Mouse (Mus musculus): ENCODE measurements around the gene Slc38a1. TPM values are rescaled to one million over a fixed set of nuclear protein-coding genes. Genes with fewer than 3 reads are reported as not detected.

Gene Slc38a1
- polyA plus RNA-seq, 1 experiment from 2014 or later = 127 TPM

- Histone ChIP-seq H3K9me3 (ENCODE audit: control insufficient read depth, low read length) (no peaks in the 10 kb centered on the region), H3K4me3 (ENCODE audit: low read length) (no peak overlapping the region), H3K27me3 (replicated peaks; ENCODE audit: control insufficient read depth, insufficient read depth, low read length) (no peaks in the 10 kb centered on the region), H3K9ac (ENCODE audit: low read depth, low read length) (no peak overlapping the region), H3K4me2 (ENCODE audit: low read length) (no peak overlapping the region), H3K27ac (ENCODE audit: low read depth, low read length) (no peak overlapping the region), H3K4me1 (ENCODE audit: control insufficient read depth, insufficient read depth, low read depth, low read length) (peaks cover 10% of the 10 kb centered on the region), H3K36me3 (ENCODE audit: control insufficient read depth, insufficient read depth, low read length) (peaks cover 25% of the 10 kb centered on the region)
- WGBS = 85% methylated on average over 7 of the region's 7 CpGs
- ATAC-seq = no peak
Measured at GRCm38 (mm10) chr15:96608671-96609070, 34.0 kb downstream of the Slc38a1 start.

- peaks cover 10% of the 10 kb centered on the region for H3K4me1 ChIP-seq (ENCODE audit: control insufficient read depth, insufficient read depth, low read depth, low read length)
- no peak overlapping the region for H3K4me3 ChIP-seq (ENCODE audit: low read length)
- 87% methylated on average over 5 of the region's 5 CpGs for WGBS
- no peak overlapping the region for H3K4me2 ChIP-seq (ENCODE audit: low read length)
- no peak overlapping the region for H3K27ac ChIP-seq (ENCODE audit: low read depth, low read length)
- H3K36me3 ChIP-seq (ENCODE audit: control insufficient read depth, insufficient read depth, low read length) = peaks cover 14% of the 10 kb centered on the region
- H3K9ac ChIP-seq (ENCODE audit: low read depth, low read length) = no peak overlapping the region
- no peaks in the 10 kb centered on the region for H3K9me3 ChIP-seq (ENCODE audit: control insufficient read depth, low read length)
- H3K27me3 ChIP-seq (replicated peaks; ENCODE audit: control insufficient read depth, insufficient read depth, low read length) = no peaks in the 10 kb centered on the region
- no peak for ATAC-seq
Measured at GRCm38 (mm10) chr15:96607422-96607821, 35.3 kb downstream of the Slc38a1 start.

- H3K4me3 ChIP-seq (ENCODE audit: low read length) = no peak overlapping the region
- WGBS = 43% methylated on average over 10 of the region's 10 CpGs
- H3K9me3 ChIP-seq (ENCODE audit: control insufficient read depth, low read length) = no peaks in the 10 kb centered on the region
- H3K27ac ChIP-seq (ENCODE audit: low read depth, low read length) = peak overlapping the region; percentile 49
- H3K27me3 ChIP-seq (replicated peaks; ENCODE audit: control insufficient read depth, insufficient read depth, low read length) = no peaks in the 10 kb centered on the region
- H3K9ac ChIP-seq (ENCODE audit: low read depth, low read length) = no peak overlapping the region
- H3K4me2 ChIP-seq (ENCODE audit: low read length) = no peak overlapping the region
- peaks cover 2% of the 10 kb centered on the region for H3K36me3 ChIP-seq (ENCODE audit: control insufficient read depth, insufficient read depth, low read length)
- peaks cover 11% of the 10 kb centered on the region for H3K4me1 ChIP-seq (ENCODE audit: control insufficient read depth, insufficient read depth, low read depth, low read length)
- peak; percentile 72 for ATAC-seq
Measured at GRCm38 (mm10) chr15:96604282-96604681, 38.4 kb downstream of the Slc38a1 start.

- Histone ChIP-seq H3K27me3 (replicated peaks; ENCODE audit: control insufficient read depth, insufficient read depth, low read length) (no peaks in the 10 kb centered on the region), H3K4me2 (ENCODE audit: low read length) (no peak overlapping the region; the same call in 1 of the 2 replicates), H3K9me3 (ENCODE audit: control insufficient read depth, low read length) (no peaks in the 10 kb centered on the region), H3K4me3 (ENCODE audit: low read length) (no peak overlapping the region), H3K27ac (ENCODE audit: low read depth, low read length) (peak overlapping the region; percentile 16; the same call in 1 of the 2 replicates), H3K9ac (ENCODE audit: low read depth, low read length) (no peak overlapping the region), H3K4me1 (ENCODE audit: control insufficient read depth, insufficient read depth, low read depth, low read length) (peaks cover 20% of the 10 kb centered on the region), H3K36me3 (ENCODE audit: control insufficient read depth, insufficient read depth, low read length) (no peaks in the 10 kb centered on the region; the same call in 1 of the 2 replicates)
- 72% methylated on average over 16 of the region's 16 CpGs for WGBS
- no peak for ATAC-seq
Measured at GRCm38 (mm10) chr15:96602043-96602442, 40.7 kb downstream of the Slc38a1 start.

GRCm38 (mm10) chr15:96599852-96600781 lies 42.6 kb downstream of the Slc38a1 start:
- peaks cover 20% of the 10 kb centered on the region for H3K4me1 ChIP-seq (ENCODE audit: control insufficient read depth, insufficient read depth, low read depth, low read length)
- ATAC-seq = peak; percentile 84
- WGBS = 57% methylated on average over 21 of the region's 21 CpGs

GRCm38 (mm10) chr15:96598888-96599578 lies 43.7 kb downstream of the Slc38a1 start:
- no peak overlapping the region for H3K9ac ChIP-seq (ENCODE audit: low read depth, low read length)
- no peak overlapping the region; the same call in 1 of the 2 replicates for H3K27ac ChIP-seq (ENCODE audit: low read depth, low read length)
- H3K4me3 ChIP-seq (ENCODE audit: low read length) = no peak overlapping the region
- H3K36me3 ChIP-seq (ENCODE audit: control insufficient read depth, insufficient read depth, low read length) = no peaks in the 10 kb centered on the region
- H3K4me1 ChIP-seq (ENCODE audit: control insufficient read depth, insufficient read depth, low read depth, low read length) = peaks cover 12% of the 10 kb centered on the region
- H3K27me3 ChIP-seq (replicated peaks; ENCODE audit: control insufficient read depth, insufficient read depth, low read length) = no peaks in the 10 kb centered on the region
- ATAC-seq = no peak
- 56% methylated on average over 11 of the region's 11 CpGs for WGBS
- H3K4me2 ChIP-seq (ENCODE audit: low read length) = no peak overlapping the region
- no peaks in the 10 kb centered on the region for H3K9me3 ChIP-seq (ENCODE audit: control insufficient read depth, low read length)

More at GRCm38 (mm10) chr15:96599852-96600781, 42.6 kb downstream of the Slc38a1 start:
- H3K9me3 ChIP-seq (ENCODE audit: control insufficient read depth, low read length) = no peaks in the 10 kb centered on the region
- no peak overlapping the region for H3K9ac ChIP-seq (ENCODE audit: low read depth, low read length)
- H3K4me3 ChIP-seq (ENCODE audit: low read length) = no peak overlapping the region
- H3K36me3 ChIP-seq (ENCODE audit: control insufficient read depth, insufficient read depth, low read length) = no peaks in the 10 kb centered on the region
- no peak overlapping the region for H3K4me2 ChIP-seq (ENCODE audit: low read length)
- H3K27me3 ChIP-seq (replicated peaks; ENCODE audit: control insufficient read depth, insufficient read depth, low read length) = no peaks in the 10 kb centered on the region
- H3K27ac ChIP-seq (ENCODE audit: low read depth, low read length) = 0 out of 2 replicates have a peak overlapping the region, but pooled peaks have one; percentile 6

GRCm38 (mm10) chr15:96597116-96597515 lies 45.6 kb downstream of the Slc38a1 start:
- no peak overlapping the region for H3K27ac ChIP-seq (ENCODE audit: low read depth, low read length)
- H3K4me2 ChIP-seq (ENCODE audit: low read length) = no peak overlapping the region
- H3K27me3 ChIP-seq (replicated peaks; ENCODE audit: control insufficient read depth, insufficient read depth, low read length) = no peaks in the 10 kb centered on the region
- WGBS = 86% methylated on average over 9 of the region's 9 CpGs
- H3K36me3 ChIP-seq (ENCODE audit: control insufficient read depth, insufficient read depth, low read length) = 0 out of 2 replicates have a peak, but pooled peaks cover under 1% of the 10 kb centered on the region
- peaks cover 18% of the 10 kb centered on the region for H3K4me1 ChIP-seq (ENCODE audit: control insufficient read depth, insufficient read depth, low read depth, low read length)
- H3K9ac ChIP-seq (ENCODE audit: low read depth, low read length) = no peak overlapping the region
- no peak for ATAC-seq
- no peaks in the 10 kb centered on the region for H3K9me3 ChIP-seq (ENCODE audit: control insufficient read depth, low read length)
- no peak overlapping the region for H3K4me3 ChIP-seq (ENCODE audit: low read length)

GRCm38 (mm10) chr15:96594316-96594715 lies 48.4 kb downstream of the Slc38a1 start:
- ATAC-seq = no peak
- Histone ChIP-seq H3K4me3 (ENCODE audit: low read length) (no peak overlapping the region), H3K4me1 (ENCODE audit: control insufficient read depth, insufficient read depth, low read depth, low read length) (peaks cover 16% of the 10 kb centered on the region), H3K9ac (ENCODE audit: low read depth, low read length) (no peak overlapping the region), H3K36me3 (ENCODE audit: control insufficient read depth, insufficient read depth, low read length) (0 out of 2 replicates have a peak, but pooled peaks cover 2% of the 10 kb centered on the region), H3K27ac (ENCODE audit: low read depth, low read length) (no peak overlapping the region), H3K9me3 (ENCODE audit: control insufficient read depth, low read length) (no peaks in the 10 kb centered on the region), H3K4me2 (ENCODE audit: low read length) (no peak overlapping the region), H3K27me3 (replicated peaks; ENCODE audit: control insufficient read depth, insufficient read depth, low read length) (no peaks in the 10 kb centered on the region)
- WGBS = 87% methylated on average over 7 of the region's 7 CpGs

- Histone ChIP-seq H3K4me1 (ENCODE audit: control insufficient read depth, insufficient read depth, low read depth, low read length) (peaks cover 14% of the 10 kb centered on the region), H3K27me3 (replicated peaks; ENCODE audit: control insufficient read depth, insufficient read depth, low read length) (no peaks in the 10 kb centered on the region), H3K36me3 (ENCODE audit: control insufficient read depth, insufficient read depth, low read length) (0 out of 2 replicates have a peak, but pooled peaks cover 2% of the 10 kb centered on the region), H3K9me3 (ENCODE audit: control insufficient read depth, low read length) (no peaks in the 10 kb centered on the region), H3K27ac (ENCODE audit: low read depth, low read length) (no peak overlapping the region; the same call in 1 of the 2 replicates), H3K4me3 (ENCODE audit: low read length) (no peak overlapping the region), H3K9ac (ENCODE audit: low read depth, low read length) (no peak overlapping the region), H3K4me2 (ENCODE audit: low read length) (no peak overlapping the region)
- 78% methylated on average over 7 of the region's 7 CpGs for WGBS
- no peak for ATAC-seq
Measured at GRCm38 (mm10) chr15:96593866-96594265, 48.8 kb downstream of the Slc38a1 start.

Measured in hindbrain, embryonic 16.5 days (tissue).